Mouse (Mus musculus): ENCODE data around the gene Olfr1232.

Gene Olfr1232

DNA sequence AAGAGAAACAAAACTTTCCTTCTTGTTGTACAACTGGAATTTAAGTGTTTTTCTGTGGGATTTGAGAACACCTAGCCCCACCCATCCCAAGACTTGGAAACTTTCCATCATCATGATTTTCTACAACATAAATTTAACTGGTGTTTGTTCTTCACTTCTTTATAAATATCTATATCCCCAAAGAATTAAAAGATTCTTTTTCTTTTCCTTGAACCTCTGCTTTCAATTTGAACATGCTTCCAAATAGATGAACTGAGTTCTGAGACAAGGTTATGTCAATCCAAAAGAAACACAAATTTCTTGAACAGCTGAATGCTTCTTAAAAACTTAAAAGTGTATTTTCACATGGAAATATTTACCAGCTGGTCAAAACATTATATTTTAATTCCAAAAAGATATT, at the start of gene Olfr1232:
Gene Olfr1232 (minus strand): TSS at position 101 of the 400 bp plus-strand sequence.
- DNase-seq (ENCODE audit: low spot score): no peak

- DNase-seq (ENCODE audit: low spot score): no peak
Measured at GRCm38 (mm10) chr2:89364765-89365164, 35.3 kb upstream of the Olfr1232 start, which contains the start of gene Olfr1234. Olfr1234 (minus strand) TSS chr2:89364865.

DNA sequence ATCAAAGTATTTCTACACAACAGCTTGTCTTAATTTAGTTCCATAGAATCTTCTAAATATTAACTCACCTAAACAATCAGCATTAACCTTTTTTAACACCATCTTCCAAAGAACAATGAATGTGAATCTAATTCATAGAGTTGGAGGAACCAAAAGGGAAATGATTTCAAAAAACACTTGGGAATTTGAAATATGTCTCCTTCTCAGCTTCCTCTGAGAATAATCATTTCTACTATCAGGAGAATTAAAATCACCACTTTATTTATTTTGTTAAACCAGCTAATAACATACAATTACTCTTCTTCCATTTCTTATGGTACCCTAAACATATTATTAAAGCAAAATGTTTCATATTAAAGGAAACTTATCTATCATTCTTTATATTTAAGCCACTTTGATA, 12.8 kb upstream of the Olfr1232 start, which contains the start of gene Olfr1233:
Gene Olfr1233 (minus strand): TSS at position 101 of the 400 bp plus-strand sequence.
- DNase-seq (ENCODE audit: low spot score): no peak

DNA sequence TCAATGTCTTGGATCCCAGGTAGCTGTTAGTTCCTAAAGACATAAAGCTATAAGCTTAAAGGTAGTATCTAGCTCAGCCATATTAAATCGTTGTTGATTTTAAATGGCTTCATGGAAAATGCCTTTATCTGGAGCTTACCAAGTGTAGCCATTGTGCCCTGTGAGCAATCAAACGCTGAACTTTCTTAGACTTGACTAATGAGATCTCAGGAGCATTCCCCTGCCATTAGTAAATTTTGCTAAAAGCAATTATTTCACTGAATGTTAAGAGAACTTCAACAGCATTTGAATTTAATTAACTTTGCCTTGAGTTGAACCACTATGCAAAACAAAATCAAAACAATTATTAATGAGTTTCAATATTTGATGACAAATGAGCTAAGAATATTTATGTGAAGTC, 22.5 kb downstream of the Olfr1232 start, which contains the start of gene Olfr1231:
Gene Olfr1231 (minus strand): TSS at position 101 of the 400 bp plus-strand sequence.
- no peak for DNase-seq (ENCODE audit: low spot score)

GRCm38 (mm10) chr2:89297168-89297567, 32.3 kb downstream of the Olfr1232 start, which contains the start of gene Olfr1230:
Olfr1230 (minus strand) TSS chr2:89297268.
- DNase-seq (ENCODE audit: low spot score): no peak

- DNase-seq (ENCODE audit: low spot score): no peak
Measured at GRCm38 (mm10) chr2:89287914-89288313, 41.6 kb downstream of the Olfr1232 start, which contains the start of gene Olfr1229. Olfr1229 (minus strand) TSS chr2:89288014.
